Mouse (Mus musculus) thymus, postnatal 36 days (tissue): Measurements from ENCODE around the gene 4930402H24Rik.
A peak's percentile ranks its signal among the peaks of the same experiment; 100 is the strongest.

Source experiments
- DNase-seq, 2 experiments: peaks; one replicate each; pipeline ENCODE4 v3.0.0; 2022; ENCODE audit warnings: mixed read lengths in 2 of 2

4930402H24Rik gene

GRCm38 (mm10) chr2:130905751-130906583 is at the start of gene 4930402H24Rik, which contains the start of gene Atrn:
4930402H24Rik (minus strand) TSS chr2:130906406.
Atrn (plus strand) TSS chr2:130906495.
- peak; percentile 93 to 95 for DNase-seq

GRCm38 (mm10) chr2:130950548-130950947 is 44.3 kb upstream of the 4930402H24Rik start:
- DNase-seq = peak; percentile 68 to 79

- no peak for DNase-seq
Measured at GRCm38 (mm10) chr2:130949781-130950180, 43.6 kb upstream of the 4930402H24Rik start.

GRCm38 (mm10) chr2:130932865-130933264 is 26.7 kb upstream of the 4930402H24Rik start:
- DNase-seq = no peak

- DNase-seq = no peak
Measured at GRCm38 (mm10) chr2:130929994-130930393, 23.8 kb upstream of the 4930402H24Rik start.

- DNase-seq = no peak
Measured at GRCm38 (mm10) chr2:130928530-130928929, 22.3 kb upstream of the 4930402H24Rik start.

- DNase-seq = no peak
Measured at GRCm38 (mm10) chr2:130928031-130928430, 21.8 kb upstream of the 4930402H24Rik start.

DNA sequence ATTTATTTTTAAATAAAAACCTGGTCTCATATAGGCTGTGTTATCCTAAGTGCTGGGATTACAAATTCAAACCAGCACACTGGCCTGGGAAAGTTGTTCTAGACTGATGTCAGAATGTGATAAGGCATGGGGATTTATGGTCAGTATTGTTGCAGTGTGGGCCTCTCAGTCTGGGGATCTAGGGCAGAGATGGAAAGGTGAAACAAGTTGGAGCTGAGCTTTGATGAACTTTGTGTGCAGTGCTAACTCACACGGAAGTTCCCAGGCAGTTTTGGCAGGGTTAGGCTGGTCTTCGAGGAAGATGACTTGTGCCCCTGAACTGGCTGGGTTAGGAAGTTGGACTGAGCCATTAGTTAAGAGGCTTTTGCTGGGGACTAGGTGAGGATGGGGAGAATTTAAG is 18.7 kb upstream of the 4930402H24Rik start:
- no peak for DNase-seq

- no peak for DNase-seq
Measured at GRCm38 (mm10) chr2:130919062-130919593, 12.9 kb upstream of the 4930402H24Rik start.

- no peak for DNase-seq
Measured at GRCm38 (mm10) chr2:130917686-130918085, 11.5 kb upstream of the 4930402H24Rik start.

DNA sequence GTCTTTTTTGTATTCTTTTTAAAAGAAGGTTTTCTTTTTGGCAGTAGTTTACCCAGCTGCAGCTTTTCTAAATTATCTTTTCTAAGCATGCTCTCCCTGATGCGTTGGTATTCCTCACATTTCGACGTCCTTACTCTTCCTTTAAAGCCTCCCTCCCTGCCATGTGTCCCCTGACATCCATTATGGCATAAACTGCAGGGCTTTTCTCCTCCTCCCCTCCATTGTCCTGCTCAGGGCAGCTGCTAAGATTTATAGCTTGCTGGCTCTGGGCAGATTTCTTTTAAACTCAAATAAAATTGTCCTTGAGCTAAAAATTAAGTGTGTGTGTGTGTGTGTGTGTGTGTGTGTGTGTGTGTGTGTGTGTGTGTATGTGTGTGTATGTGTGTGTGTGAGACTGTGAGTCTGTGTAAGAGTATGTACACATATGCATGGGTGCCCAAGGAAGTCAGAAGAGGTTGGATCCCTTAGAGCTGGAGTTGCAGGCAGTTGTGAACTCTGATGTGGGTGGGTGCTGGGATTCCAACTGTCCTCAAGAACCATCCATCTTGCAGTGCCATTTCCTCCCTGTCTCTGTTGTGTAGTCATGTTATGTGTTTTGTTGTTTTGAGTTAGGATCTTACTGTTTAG is 10.4 kb upstream of the 4930402H24Rik start:
- no peak for DNase-seq

DNA sequence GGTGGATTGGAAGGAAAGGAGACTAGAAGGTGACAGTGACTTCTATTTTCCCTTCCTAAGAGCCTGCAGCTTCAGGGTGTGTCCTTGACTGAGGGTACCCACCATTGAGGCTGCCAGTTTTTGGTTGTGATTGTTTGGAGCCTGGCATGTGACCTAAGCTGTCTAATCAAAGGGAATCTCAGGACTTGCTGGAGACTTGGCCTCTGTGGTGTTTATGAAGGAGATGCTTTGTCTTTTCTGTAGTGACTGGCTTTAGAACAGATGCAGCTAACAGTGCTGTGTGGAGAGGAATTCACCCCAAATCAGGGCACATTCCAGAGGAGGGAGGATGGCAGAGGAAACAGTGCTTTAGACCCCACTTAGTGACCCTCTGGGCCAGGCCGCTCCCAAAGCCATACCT is 8.7 kb upstream of the 4930402H24Rik start:
- no peak for DNase-seq

- DNase-seq = no peak
Measured at GRCm38 (mm10) chr2:130911691-130912090, 5.5 kb upstream of the 4930402H24Rik start.

DNA sequence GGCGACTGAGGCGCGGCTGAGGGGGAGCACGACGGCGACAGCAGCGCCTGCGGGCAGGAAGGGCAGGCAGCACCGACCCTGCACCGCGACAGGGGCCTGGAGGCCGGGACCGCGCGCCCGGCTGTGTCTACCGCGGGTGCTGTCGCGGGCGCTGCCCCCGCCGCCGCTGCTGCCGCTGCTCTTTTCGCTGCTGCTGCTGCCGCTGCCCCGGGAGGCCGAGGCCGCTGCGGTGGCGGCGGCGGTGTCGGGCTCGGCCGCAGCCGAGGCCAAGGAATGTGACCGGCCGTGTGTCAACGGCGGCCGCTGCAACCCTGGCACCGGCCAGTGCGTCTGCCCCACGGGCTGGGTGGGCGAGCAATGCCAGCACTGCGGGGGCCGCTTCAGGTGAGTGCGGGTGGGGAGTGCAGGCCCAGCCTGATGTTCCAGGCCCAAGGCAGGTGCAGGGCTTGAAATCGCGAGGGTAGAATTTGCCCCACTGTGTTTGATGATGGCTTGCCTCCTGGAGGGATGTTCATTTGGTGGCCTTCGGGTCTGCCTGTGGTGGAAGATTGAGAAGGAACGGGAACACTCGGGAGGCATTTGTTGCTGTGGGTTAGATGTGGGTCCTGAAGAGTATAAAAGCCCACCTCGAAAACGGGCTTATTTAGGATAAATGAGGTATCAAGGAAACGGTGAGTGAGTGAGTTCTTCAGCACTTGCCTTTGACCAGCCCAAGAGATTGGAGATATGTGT is 544 bp upstream of the 4930402H24Rik start:
- DNase-seq = no peak

GRCm38 (mm10) chr2:130898783-130899182 is 7.4 kb downstream of the 4930402H24Rik start:
- no peak for DNase-seq

GRCm38 (mm10) chr2:130897856-130898255 is 8.3 kb downstream of the 4930402H24Rik start:
- DNase-seq = no peak

- no peak for DNase-seq
Measured at GRCm38 (mm10) chr2:130896944-130897343, 9.3 kb downstream of the 4930402H24Rik start.

DNA sequence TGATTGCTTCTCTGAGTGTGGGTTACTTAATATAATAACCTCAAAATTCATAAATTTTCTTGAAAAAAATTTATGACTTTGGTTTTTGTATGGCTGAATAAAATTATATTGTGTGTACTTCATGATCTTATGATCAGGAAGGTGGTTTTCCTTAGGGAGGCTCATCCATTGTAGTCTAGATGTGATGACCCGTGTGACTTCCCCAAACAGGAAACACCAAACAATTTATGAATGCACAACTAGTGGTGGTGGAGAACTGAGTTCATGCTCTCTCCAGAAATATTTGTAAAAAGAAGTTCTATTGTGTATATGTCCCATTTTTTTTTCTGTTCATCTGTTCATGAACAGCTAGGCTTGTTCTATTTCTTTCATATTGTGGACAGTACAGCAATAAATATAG is 18.8 kb downstream of the 4930402H24Rik start:
- no peak for DNase-seq

DNA sequence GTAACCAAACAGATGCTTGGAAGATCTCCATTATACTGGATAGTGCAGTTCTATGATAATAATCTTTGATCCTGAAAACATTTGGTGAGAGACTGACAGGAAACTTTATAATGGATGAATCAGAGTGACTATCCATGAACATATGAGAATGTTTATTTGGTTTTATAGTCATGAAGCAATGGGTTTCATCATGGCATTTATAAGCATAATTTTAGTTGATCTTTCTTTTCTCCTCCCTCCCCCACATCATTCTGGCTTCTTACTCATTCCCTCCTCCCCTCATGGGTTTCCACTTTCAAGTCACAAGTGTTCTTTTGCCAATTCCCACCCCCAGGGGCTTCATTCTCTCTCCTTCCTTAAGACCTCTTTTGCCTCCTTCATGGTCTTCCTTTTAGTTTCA is 19.2 kb downstream of the 4930402H24Rik start:
- no peak for DNase-seq

GRCm38 (mm10) chr2:130877376-130877775 is 28.8 kb downstream of the 4930402H24Rik start:
- DNase-seq = no peak

- no peak for DNase-seq
Measured at GRCm38 (mm10) chr2:130870916-130871315, 35.3 kb downstream of the 4930402H24Rik start.

DNA sequence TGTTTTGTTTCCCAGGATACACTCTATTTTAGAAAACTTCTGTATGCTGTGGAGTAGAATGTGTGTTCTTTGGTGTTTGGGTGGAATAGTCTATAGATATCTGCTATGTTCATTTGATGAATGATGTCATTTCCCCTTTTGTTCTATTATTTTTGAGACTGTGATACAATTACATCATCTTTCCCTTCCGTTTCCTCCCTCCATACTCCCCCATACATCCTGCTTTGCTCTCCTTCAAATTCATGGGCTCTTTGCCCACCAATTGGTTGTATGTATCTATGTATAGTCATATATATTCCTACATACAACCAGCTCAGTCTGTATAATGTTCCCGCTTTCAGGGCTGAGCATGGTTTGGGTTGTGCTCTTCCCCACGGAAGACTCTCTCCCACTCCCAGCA is 44.1 kb downstream of the 4930402H24Rik start:
- DNase-seq = no peak

GRCm38 (mm10) chr2:130852964-130853363 is 53.2 kb downstream of the 4930402H24Rik start:
- DNase-seq = no peak
